1 mouse cellular context compared by ENCODE assay signal in genomic region chrX:101429142-101429949, GRCm38 (mm10).
A peak's percentile ranks its signal among the peaks of the same experiment; 100 is the strongest.
TF ChIP-seq lines count a peak whose summit lies in the region.

Gene Nono (plus strand): TSS chrX:101429318.

TF ChIP-seq in MEL, 35 proteins besides CTCF, POLR2A, EP300 and RAD21 (continued from another document):
- TF ChIP-seq ELF1 (IDR thresholded peaks at IDR 0.05; ENCODE audit: low read depth, low read length) (0 out of 2 replicates have a peak, but pooled peaks have one; percentile 51), ZKSCAN1 (IDR thresholded peaks at IDR 0.05; ENCODE audit: low read depth, low read length) (no peak), MEF2A (IDR thresholded peaks at IDR 0.05; ENCODE audit: extremely low read depth, insufficient replicate concordance, low read depth, low read length, poor library complexity, severe bottlenecking) (no peak), HCFC1 (IDR thresholded peaks at IDR 0.05; ENCODE audit: low read depth, low read length) (peak; percentile 81), ZC3H11A (IDR thresholded peaks at IDR 0.05; ENCODE audit: low read depth, low read length) (no peak)
